Mouse (Mus musculus) cerebellum, adult 9-10 months (tissue): Measurements from ENCODE around the gene Zfpl1.
"Not testable (repeated sequence)": the region's sequence is repeated elsewhere in the genome, so short reads cannot be mapped to it uniquely, and the experiment has no call there.

Source experiments
- DNase-seq: peaks from one replicate; pipeline ENCODE4 v3.0.0; 2022

Zfpl1 gene

GRCm38 (mm10) chr19:6084478-6085248 is at the start of gene Zfpl1, which contains the start of gene Cdca5:
Zfpl1 (minus strand) TSS chr19:6084956.
Cdca5 (plus strand) TSS chr19:6084983.
- peak; percentile 98 for DNase-seq

DNA sequence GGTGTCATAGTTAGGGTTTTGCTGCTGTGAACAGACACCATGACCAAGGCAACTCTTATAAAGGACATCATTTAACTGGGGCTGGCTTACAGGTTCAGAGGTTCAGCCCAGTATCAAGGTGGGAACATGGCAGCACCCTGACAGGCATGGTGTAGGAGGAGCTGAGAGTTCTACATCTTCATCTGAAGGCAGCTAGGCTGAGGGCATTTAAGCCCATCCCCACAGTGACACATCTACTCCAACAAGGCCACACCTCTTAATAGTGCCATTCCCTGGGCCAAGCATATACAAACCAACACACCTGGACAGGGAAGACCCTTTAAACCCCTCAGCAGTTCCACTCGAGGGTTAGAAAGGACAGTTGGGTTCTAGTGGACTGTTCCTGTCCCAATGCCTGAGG is 48.4 kb upstream of the Zfpl1 start:
- DNase-seq, result not testable (repeated sequence)

DNA sequence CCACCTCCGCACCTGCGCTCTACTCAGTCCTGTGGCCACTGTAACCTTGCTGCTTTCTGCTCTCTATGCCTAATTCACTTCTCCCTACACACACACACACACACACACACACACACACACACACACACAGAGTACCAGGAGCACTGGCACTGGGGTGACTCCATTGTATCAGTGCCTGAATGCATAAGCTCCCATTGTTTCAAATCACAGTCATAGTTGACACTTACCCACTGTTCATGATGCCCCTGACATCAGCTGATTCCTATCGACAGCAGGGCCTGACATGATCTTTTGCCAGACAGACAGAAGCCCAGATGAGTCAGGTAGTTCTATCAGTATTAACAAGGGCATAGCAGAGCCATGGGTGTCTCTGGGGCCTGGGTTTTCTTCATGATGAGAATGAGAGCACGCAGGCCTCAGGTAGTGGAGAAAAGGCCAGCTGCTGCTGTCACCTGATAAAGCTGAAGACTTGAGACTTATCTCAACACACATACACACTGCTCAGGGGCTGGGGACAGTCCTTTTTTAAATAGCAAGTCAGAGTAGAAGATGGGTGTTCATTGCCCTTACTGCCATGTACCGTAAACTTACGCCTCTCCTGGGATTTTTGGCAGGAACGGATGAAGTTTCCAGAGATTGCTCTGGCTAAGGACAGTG is 47.5 kb upstream of the Zfpl1 start:
- no peak for DNase-seq

DNA sequence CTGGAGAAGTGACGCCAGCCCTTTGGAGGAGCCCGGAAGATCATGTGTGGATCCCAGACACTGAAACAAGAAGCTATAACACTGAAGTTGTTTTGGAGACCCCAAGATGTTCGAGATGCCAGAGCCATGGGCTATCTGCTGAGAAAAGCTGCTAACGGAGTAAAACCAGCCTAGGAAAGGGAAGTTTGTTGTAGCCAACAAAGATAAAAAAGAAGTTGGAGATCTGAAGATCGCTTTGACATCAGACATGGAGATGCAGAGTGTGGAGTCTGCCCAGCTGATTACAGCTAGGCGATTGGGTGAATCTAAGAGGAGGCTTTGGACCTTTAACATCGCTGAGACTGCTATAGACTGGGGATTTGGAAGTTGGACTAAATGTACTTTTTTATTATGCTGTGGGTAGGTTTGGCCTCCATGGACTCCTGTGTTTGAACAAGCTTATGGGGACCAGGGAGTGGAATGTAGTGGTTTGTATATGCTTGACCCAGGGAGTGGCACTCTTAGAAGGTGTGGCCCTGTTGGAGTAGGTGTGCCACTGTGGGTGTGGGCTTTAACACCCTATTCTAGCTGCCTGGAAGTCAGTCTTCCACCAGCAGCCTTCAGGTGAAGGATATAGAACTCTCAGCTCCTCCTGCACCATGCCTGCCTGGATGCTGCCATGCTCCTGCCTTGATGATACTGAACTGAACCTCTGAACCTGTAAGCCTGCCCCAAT is 45.8 kb upstream of the Zfpl1 start:
- DNase-seq, result not testable (repeated sequence)

GRCm38 (mm10) chr19:6127760-6128341 is 43.1 kb upstream of the Zfpl1 start, which contains the start of gene Snx15:
Snx15 (minus strand) TSS chr19:6128304.
- DNase-seq, result peak; percentile 98

GRCm38 (mm10) chr19:6126789-6127580 is 42.2 kb upstream of the Zfpl1 start:
- DNase-seq, result no peak

DNA sequence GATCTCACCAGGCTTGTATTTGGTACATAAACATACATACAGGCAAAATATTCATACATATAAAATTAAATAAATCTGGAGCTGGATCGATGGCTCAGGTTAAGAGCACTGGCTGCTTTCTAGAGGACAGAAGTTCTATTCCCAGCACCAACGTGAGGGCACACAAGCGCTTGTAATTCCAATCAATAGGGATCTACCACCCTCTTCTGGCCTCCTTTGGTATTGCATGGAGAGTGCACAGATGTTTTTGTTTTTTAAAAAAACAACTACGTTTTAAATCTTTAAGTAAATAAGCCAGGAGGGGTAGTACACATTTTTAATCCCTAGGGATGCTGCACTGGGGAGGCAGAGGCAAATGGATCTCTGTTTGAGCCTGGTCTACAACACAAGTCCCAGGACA is 41.5 kb upstream of the Zfpl1 start:
- peak; percentile 78 for DNase-seq

GRCm38 (mm10) chr19:6124898-6125297 is 40.1 kb upstream of the Zfpl1 start:
- no peak for DNase-seq

- no peak for DNase-seq
Observed at GRCm38 (mm10) chr19:6123330-6123729, 38.6 kb upstream of the Zfpl1 start.

GRCm38 (mm10) chr19:6121761-6122160 is 37.0 kb upstream of the Zfpl1 start:
- no peak for DNase-seq

GRCm38 (mm10) chr19:6118677-6119185 is 34.0 kb upstream of the Zfpl1 start:
- DNase-seq, result peak; percentile 62

DNA sequence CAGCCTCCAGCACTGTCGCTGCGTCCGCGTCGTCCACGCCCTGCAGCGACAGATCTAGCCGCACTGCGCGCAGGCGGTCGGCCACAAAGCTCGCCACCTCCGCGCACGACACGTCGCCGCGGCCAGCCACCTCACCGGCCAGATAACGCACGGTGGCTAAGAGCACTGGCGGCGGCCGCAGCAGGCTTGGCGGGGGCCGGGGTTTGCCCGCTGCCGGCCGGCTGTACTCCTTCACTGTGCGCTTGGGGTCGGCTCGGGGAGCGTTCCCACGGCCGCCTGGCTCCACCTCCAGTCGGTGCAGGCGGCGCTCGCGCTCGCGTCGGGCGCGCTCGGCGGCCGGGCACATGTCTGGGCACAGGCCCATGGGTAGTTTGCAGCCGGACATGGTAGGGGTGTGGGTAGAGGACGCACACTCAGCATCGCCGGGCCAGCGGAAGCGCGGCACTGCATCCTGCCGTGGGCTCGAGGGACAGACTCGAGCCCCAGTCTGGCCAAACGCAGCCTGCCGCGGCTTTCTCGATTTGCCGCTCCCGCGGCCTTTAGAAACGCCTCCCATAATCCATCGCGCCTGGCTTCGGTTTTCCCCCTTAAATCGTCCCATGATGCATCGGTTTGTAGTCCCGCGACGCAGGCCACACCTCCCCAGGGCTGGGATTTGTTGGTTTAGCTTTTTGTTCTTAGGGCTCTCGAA is 33.4 kb upstream of the Zfpl1 start, which contains the start of gene Sac3d1:
Gene Sac3d1 (minus strand): TSS at position 665 of the 691 bp plus-strand sequence.
- peak; percentile 89 for DNase-seq

GRCm38 (mm10) chr19:6117346-6117985 is 32.7 kb upstream of the Zfpl1 start:
- DNase-seq, result peak; percentile 49

GRCm38 (mm10) chr19:6116113-6116850 is 31.5 kb upstream of the Zfpl1 start:
- DNase-seq, result peak; percentile 60

DNA sequence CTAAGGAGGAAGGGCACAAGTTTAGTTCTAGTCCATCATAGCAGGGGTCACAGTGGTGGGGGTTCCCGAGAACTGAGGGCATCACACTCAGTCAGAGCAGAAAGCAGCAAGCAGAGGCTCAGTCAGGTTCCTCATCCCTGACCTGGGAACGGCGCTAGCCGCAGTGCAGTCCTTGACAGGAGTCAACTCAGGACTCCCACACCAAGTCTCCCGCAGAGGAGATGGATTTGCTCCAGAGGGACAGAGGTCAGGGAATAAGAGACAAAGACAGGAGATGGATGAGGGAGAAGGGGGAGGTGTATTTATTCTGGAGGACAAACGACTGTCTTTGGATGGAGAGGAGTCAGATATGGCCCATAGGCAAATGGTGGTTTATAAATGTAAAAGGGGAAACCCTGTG is 28.4 kb upstream of the Zfpl1 start:
- DNase-seq, result no peak

DNA sequence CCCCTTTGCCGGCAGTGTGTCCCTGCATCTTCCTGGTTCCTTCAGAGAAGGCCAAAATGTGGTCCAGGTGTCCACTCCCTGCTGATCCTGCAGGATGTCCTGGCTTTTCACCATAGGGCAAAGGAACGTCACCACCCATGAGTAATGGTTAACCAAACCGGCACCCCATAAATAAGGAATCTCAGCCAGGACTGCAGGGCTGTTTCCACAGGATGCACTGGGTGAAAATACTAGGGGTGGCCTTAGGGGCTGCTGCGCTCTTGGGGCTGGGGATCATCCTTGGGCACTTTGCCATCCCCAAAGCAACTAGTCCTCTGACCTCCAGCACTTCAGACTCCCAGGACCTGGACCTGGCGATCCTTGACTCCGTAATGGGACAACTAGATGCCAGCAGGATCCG is 20.8 kb upstream of the Zfpl1 start, which contains the start of gene Naaladl1:
Gene Naaladl1 (plus strand): TSS at position 197 of the 400 bp plus-strand sequence.
- DNase-seq, result no peak

GRCm38 (mm10) chr19:6104476-6104875 is 19.7 kb upstream of the Zfpl1 start:
- no peak for DNase-seq

DNA sequence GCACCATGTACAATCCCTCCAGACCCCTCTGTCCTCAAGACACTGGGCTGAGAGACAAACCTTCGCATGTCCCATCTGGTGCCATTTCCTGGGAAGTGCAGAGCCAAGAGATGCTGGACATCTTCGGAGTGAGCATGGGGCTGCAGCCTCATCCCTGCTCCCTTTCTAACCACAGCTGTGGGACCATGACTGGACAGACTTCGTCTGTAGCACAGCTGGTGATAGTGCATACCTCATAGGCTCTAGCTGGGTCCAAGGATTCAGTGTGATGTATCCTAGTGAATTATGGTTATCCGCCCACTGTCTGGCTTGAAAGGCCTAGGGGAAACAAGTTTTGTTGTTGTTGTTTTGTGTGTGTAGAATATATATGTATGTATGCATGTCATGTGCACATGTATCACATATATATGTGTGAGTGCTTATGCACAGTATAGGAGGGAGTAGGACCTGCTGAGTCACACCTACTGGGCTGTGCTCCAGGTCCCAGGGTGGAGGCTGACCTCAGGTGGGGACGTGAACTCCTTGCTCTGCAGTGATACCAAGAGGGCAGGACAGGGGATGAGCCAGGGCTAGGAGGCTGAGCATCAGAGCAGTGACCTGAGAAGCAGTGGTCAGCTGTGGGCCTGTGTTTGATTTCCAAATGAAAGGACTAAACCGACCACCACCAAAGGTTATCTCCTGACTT is 17.6 kb upstream of the Zfpl1 start:
- no peak for DNase-seq

DNA sequence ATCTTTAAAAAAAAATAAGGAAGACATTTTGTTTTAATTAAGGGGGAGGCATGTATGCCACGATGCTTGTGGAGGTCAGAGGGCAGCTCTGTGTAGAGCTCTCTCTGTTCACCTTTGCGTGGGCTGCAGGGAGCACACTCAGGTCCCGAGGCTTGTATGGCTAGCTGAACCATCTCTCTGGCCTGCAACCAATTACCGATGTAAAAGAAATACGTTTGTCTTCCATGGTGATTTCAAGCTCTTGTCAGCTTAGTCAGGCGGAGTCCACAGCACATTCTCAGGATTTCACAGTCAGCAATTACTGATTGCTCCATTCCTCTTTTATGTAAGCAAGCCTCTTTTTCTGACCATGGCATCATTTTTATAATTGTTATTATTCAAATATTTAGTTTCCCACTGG is 16.4 kb upstream of the Zfpl1 start:
- DNase-seq, result no peak
